Comparison of ENCODE assay signal across 10 mouse cellular contexts in genomic region chr16:93072156-93072555, GRCm38 (mm10).
DNase-seq lines count a peak whose midpoint lies in the region; ATAC-seq and TF ChIP-seq lines count a peak whose summit lies in the region.
"Had no signal": no experiment of that assay in that cellular context is flagged by ENCODE, and none has a peak within 500 bp of the region (broad histone marks: within the 10 kb centered on the region; RNA-seq: fewer than 3 reads in every experiment).

No protein-coding gene starts in this region.

- no peak overlapping the region for H3K9ac ChIP-seq in heart, embryonic 12.5 days

- peaks cover 45% of the 10 kb centered on the region for H3K27me3 ChIP-seq in heart, embryonic 12.5 days (replicated peaks)

- no peaks in the 10 kb centered on the region for H3K9me3 ChIP-seq in heart, embryonic 12.5 days (replicated peaks)

- H3K27ac ChIP-seq in heart, embryonic 12.5 days (ENCODE audit: poor library complexity, severe bottlenecking) = peak overlapping the region; percentile 72
- no peak overlapping the region for H3K27ac ChIP-seq in layer of hippocampus, adult 2 months
- H3K27ac ChIP-seq: macrophage had no signal

- no peaks in the 10 kb centered on the region for H3K36me3 ChIP-seq in heart, embryonic 12.5 days

- no peak overlapping the region for H3K4me3 ChIP-seq in heart, embryonic 12.5 days
- H3K4me3 ChIP-seq in layer of hippocampus, adult 2 months = no peak overlapping the region

- ATAC-seq in heart, embryonic 12.5 days (ENCODE audit: insufficient number of reproducible peaks, low FRiP score) = peak; percentile 72

- peak; percentile 37 for DNase-seq in embryo, embryonic 10 days (ENCODE audit: low spot score)
- DNase-seq in embryo, embryonic 9.5 days (ENCODE audit: extremely low spot score) = no peak
- DNase-seq in liver = peak; percentile 22
- peak; percentile 66 for DNase-seq in testis, postnatal 14 days (ENCODE audit: low spot score)
- DNase-seq in layer of hippocampus, adult 18-20 months (ENCODE audit: low spot score in 2 of 2) = no peak
- DNase-seq in frontal cortex, postnatal 14 days (ENCODE audit: low spot score in 2 of 2) = no peak
- DNase-seq in layer of hippocampus, adult 2 months (ENCODE audit: low spot score in 2 of 2) = no peak
- DNase-seq: cerebellum, adult 9-10 months had no signal

- H3K4me2 ChIP-seq in heart, embryonic 12.5 days = peak overlapping the region; percentile 26

- TF ChIP-seq CTCF in layer of hippocampus, adult 2 months (conservative IDR thresholded peaks at IDR 0.05) = no peak

- 15% methylated on average over 6 of the region's 6 CpGs for WGBS in heart, embryonic 12.5 days

- peaks cover 20% of the 10 kb centered on the region for H3K4me1 ChIP-seq in heart, embryonic 12.5 days (replicated peaks)

Comparison
In these comparisons a context has a peak if more than half of its experiments do, and no peak if none do; other contexts are left out.
1. DNase-seq: peak in embryo, embryonic 10 days (single experiment), liver (single experiment) and testis, postnatal 14 days (single experiment); none in embryo, embryonic 9.5 days (single experiment), layer of hippocampus, adult 18-20 months (0 of 2), frontal cortex, postnatal 14 days (0 of 2) and layer of hippocampus, adult 2 months (0 of 2).